Mouse (Mus musculus): ENCODE measurements around the gene Sptbn2. TPM values are rescaled to one million over a fixed set of nuclear protein-coding genes. Genes with fewer than 3 reads are reported as not detected.

The Sptbn2 gene
- polyA plus RNA-seq, 1 experiment, result 0.23 TPM

- 4% methylated on average over 63 of the region's 65 CpGs for WGBS
- H3K4me1 ChIP-seq (replicated peaks; ENCODE audit: control insufficient read depth, insufficient read depth, low read length), result no peaks in the 10 kb centered on the region
- no peak for TF ChIP-seq POLR2A (IDR thresholded peaks at IDR 0.05; ENCODE audit: control insufficient read depth, extremely low read depth, insufficient read depth, low read length, poor library complexity)
- TF ChIP-seq CTCF (IDR thresholded peaks at IDR 0.05; ENCODE audit: borderline replicate concordance, control insufficient read depth, extremely low read depth, insufficient read depth, low read length, poor library complexity), result no peak
- H3K36me3 ChIP-seq (ENCODE audit: control insufficient read depth, insufficient read depth, low read length), result no peaks in the 10 kb centered on the region
- H3K27ac ChIP-seq (ENCODE audit: control insufficient read depth, insufficient read depth, low read length), result no peak overlapping the region
- no peaks in the 10 kb centered on the region; the same call in 1 of the 2 replicates for H3K27me3 ChIP-seq (ENCODE audit: control insufficient read depth, insufficient read depth, low read length)
- no peak for DNase-seq
- no peak overlapping the region; the same call in 1 of the 2 replicates for H3K4me3 ChIP-seq (ENCODE audit: control insufficient read depth, insufficient read depth, low read length)
These were observed 711 bp downstream of the Sptbn2 start for GRCm38 (mm10) chr19:4711601-4712155.

GRCm38 (mm10) chr19:4712156-4712780 is 1.3 kb downstream of the Sptbn2 start:
- no peaks in the 10 kb centered on the region for H3K36me3 ChIP-seq (ENCODE audit: control insufficient read depth, insufficient read depth, low read length)
- TF ChIP-seq CTCF (IDR thresholded peaks at IDR 0.05; ENCODE audit: borderline replicate concordance, control insufficient read depth, extremely low read depth, insufficient read depth, low read length, poor library complexity) (no peak), POLR2A (IDR thresholded peaks at IDR 0.05; ENCODE audit: control insufficient read depth, extremely low read depth, insufficient read depth, low read length, poor library complexity) (no peak)
- no peaks in the 10 kb centered on the region; the same call in 1 of the 2 replicates for H3K27me3 ChIP-seq (ENCODE audit: control insufficient read depth, insufficient read depth, low read length)
- H3K4me1 ChIP-seq (replicated peaks; ENCODE audit: control insufficient read depth, insufficient read depth, low read length), result no peaks in the 10 kb centered on the region
- WGBS, result 1% methylated on average over 60 of the region's 60 CpGs
- DNase-seq, result no peak
- H3K27ac ChIP-seq (ENCODE audit: control insufficient read depth, insufficient read depth, low read length), result no peak overlapping the region
- no peak overlapping the region for H3K4me3 ChIP-seq (ENCODE audit: control insufficient read depth, insufficient read depth, low read length)

- WGBS, result 25% methylated on average over 13 of the region's 13 CpGs
- TF ChIP-seq CTCF (IDR thresholded peaks at IDR 0.05; ENCODE audit: borderline replicate concordance, control insufficient read depth, extremely low read depth, insufficient read depth, low read length, poor library complexity) (no peak), POLR2A (IDR thresholded peaks at IDR 0.05; ENCODE audit: control insufficient read depth, extremely low read depth, insufficient read depth, low read length, poor library complexity) (no peak)
- H3K36me3 ChIP-seq (ENCODE audit: control insufficient read depth, insufficient read depth, low read length), result no peaks in the 10 kb centered on the region
- DNase-seq, result no peak
- no peak overlapping the region for H3K4me3 ChIP-seq (ENCODE audit: control insufficient read depth, insufficient read depth, low read length)
- H3K4me1 ChIP-seq (replicated peaks; ENCODE audit: control insufficient read depth, insufficient read depth, low read length), result no peaks in the 10 kb centered on the region
- H3K27ac ChIP-seq (ENCODE audit: control insufficient read depth, insufficient read depth, low read length), result no peak overlapping the region
- no peaks in the 10 kb centered on the region; the same call in 1 of the 2 replicates for H3K27me3 ChIP-seq (ENCODE audit: control insufficient read depth, insufficient read depth, low read length)
These were observed 2.0 kb downstream of the Sptbn2 start for GRCm38 (mm10) chr19:4712781-4713526.

GRCm38 (mm10) chr19:4713886-4714285 is 2.9 kb downstream of the Sptbn2 start:
- Histone ChIP-seq H3K4me3 (ENCODE audit: control insufficient read depth, insufficient read depth, low read length) (no peak overlapping the region), H3K4me1 (replicated peaks; ENCODE audit: control insufficient read depth, insufficient read depth, low read length) (0 out of 2 replicates have a peak, but pooled peaks cover 2% of the 10 kb centered on the region), H3K36me3 (ENCODE audit: control insufficient read depth, insufficient read depth, low read length) (no peaks in the 10 kb centered on the region), H3K27ac (ENCODE audit: control insufficient read depth, insufficient read depth, low read length) (no peak overlapping the region), H3K27me3 (ENCODE audit: control insufficient read depth, insufficient read depth, low read length) (no peaks in the 10 kb centered on the region; the same call in 1 of the 2 replicates)
- 86% methylated on average over 3 of the region's 3 CpGs for WGBS
- DNase-seq, result no peak
- TF ChIP-seq POLR2A (IDR thresholded peaks at IDR 0.05; ENCODE audit: control insufficient read depth, extremely low read depth, insufficient read depth, low read length, poor library complexity) (no peak), CTCF (IDR thresholded peaks at IDR 0.05; ENCODE audit: borderline replicate concordance, control insufficient read depth, extremely low read depth, insufficient read depth, low read length, poor library complexity) (no peak)

- H3K4me3 ChIP-seq (ENCODE audit: control insufficient read depth, insufficient read depth, low read length), result no peak overlapping the region
- WGBS, result 97% methylated on average over 14 of the region's 14 CpGs
- no peak for TF ChIP-seq POLR2A (IDR thresholded peaks at IDR 0.05; ENCODE audit: control insufficient read depth, extremely low read depth, insufficient read depth, low read length, poor library complexity)
- TF ChIP-seq CTCF (IDR thresholded peaks at IDR 0.05; ENCODE audit: borderline replicate concordance, control insufficient read depth, extremely low read depth, insufficient read depth, low read length, poor library complexity), result no peak
- H3K4me1 ChIP-seq (replicated peaks; ENCODE audit: control insufficient read depth, insufficient read depth, low read length), result 0 out of 2 replicates have a peak, but pooled peaks cover 3% of the 10 kb centered on the region
- H3K36me3 ChIP-seq (ENCODE audit: control insufficient read depth, insufficient read depth, low read length), result no peaks in the 10 kb centered on the region
- no peak for DNase-seq
- no peaks in the 10 kb centered on the region; the same call in 1 of the 2 replicates for H3K27me3 ChIP-seq (ENCODE audit: control insufficient read depth, insufficient read depth, low read length)
- no peak overlapping the region for H3K27ac ChIP-seq (ENCODE audit: control insufficient read depth, insufficient read depth, low read length)
These were observed 5.8 kb downstream of the Sptbn2 start for GRCm38 (mm10) chr19:4716756-4717155.

- H3K4me3 ChIP-seq (ENCODE audit: control insufficient read depth, insufficient read depth, low read length), result no peak overlapping the region
- no peak overlapping the region for H3K27ac ChIP-seq (ENCODE audit: control insufficient read depth, insufficient read depth, low read length)
- no peaks in the 10 kb centered on the region for H3K36me3 ChIP-seq (ENCODE audit: control insufficient read depth, insufficient read depth, low read length)
- 0 out of 2 replicates have a peak, but pooled peaks cover 3% of the 10 kb centered on the region for H3K4me1 ChIP-seq (replicated peaks; ENCODE audit: control insufficient read depth, insufficient read depth, low read length)
- no peaks in the 10 kb centered on the region; the same call in 1 of the 2 replicates for H3K27me3 ChIP-seq (ENCODE audit: control insufficient read depth, insufficient read depth, low read length)
- WGBS, result 99% methylated on average over 2 of the region's 2 CpGs
- TF ChIP-seq POLR2A (IDR thresholded peaks at IDR 0.05; ENCODE audit: control insufficient read depth, extremely low read depth, insufficient read depth, low read length, poor library complexity), result no peak
- TF ChIP-seq CTCF (IDR thresholded peaks at IDR 0.05; ENCODE audit: borderline replicate concordance, control insufficient read depth, extremely low read depth, insufficient read depth, low read length, poor library complexity), result no peak
- no peak for DNase-seq
These were observed 6.3 kb downstream of the Sptbn2 start for GRCm38 (mm10) chr19:4717281-4717680.
